Mouse (Mus musculus): ENCODE results near the gene Rnf123.

Rnf123 gene

DNA sequence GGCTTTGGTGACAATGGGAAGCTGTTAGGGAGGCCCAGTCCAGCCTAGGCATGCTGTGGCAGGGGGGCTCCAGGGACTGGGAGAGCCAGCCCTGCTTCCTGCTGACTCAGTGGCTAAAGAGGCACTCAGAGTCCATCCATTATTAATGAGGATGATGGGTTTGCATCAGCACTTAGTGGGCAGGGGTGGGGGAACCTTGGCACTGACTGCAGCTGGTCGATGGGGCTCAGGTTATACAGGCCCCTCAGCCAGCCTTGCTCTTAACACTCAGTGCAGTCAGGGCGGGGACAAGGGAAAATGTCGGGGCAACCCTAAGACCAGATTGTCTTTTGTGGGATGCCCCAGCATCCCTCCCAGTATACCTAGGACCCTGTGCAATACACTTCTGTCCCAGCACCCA, 21.0 kb downstream of the Rnf123 start:
- DNase-seq (ENCODE audit: low spot score) = no peak

DNA sequence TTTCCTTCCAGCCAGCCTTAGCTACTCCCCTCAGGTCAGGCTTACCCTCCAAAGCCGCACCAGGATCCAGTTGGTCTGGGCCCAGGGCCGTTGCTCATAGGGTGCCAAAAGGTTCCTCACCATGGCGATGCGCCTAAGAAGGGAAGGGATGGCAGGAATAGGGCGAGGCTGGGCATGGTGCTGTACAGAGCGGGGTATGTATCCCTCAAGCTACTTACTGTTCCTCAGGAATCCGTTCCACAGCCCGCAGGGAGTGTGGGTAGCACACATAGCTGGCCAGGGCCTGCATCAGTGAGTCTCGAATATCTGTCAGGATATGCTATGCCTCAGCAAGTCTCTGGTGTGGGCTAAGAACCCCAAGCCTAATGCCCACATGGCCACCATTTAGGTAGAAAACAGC, 24.9 kb downstream of the Rnf123 start:
- no peak for DNase-seq (ENCODE audit: low spot score)

DNA sequence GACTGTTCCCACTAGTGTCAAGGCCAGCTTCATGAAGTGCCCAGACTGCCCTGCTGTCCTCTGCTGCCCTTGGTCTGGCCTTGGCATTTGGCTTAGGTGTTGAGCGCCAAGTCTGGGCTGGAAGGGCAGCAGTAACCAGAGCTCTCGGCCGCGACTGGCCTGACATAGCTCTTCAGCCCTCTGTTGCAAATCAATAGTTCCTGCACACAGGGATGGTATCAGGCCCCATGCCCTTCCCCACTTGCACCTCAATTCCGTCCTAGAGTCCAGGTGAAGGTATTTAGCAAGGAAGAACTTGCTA, 25.9 kb downstream of the Rnf123 start:
- no peak for DNase-seq (ENCODE audit: low spot score)

DNA sequence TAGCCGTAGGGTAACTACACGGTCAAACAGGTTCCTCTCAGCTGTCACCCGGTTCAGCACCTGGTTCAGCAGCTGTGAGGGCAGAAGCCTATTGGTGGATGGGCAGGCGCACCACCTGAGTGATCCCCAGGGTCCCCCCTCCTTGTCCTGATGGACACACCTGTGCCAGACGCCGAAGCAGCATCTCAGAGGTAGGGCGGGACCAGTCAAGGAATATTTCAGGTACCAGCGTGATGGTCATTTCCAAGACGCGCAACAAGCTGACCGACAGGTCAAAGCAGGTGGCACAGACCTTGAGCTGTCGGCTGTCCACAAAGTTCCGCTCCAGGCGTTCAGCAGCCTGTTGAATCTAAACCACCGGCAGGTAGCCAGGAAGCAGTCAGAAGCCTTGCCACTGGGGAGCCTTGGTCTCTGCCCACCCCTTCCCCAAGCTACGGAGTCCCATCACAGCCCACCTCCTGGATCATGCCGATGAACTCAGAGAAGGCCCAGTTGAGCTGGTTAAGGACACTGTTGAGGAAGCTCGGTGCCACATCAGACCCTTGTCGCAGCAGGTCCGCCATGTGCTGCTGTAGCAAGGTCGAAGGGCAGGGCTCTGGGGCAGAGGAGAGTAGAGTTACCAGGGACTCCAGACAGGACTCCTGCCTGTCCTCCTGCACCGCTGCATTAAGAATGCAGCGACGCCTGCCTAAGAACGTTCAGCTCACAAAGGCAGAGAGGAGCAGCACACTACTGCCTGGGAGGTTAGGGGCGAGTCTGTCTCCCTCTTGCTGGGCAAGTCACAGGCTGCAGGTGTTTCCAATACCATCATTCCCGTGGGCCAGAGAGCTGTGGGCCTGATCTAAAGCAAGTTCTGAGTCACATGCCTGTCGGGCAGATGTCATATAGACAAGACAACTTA, 26.5 kb downstream of the Rnf123 start:
- DNase-seq (ENCODE audit: low spot score) = no peak

DNA sequence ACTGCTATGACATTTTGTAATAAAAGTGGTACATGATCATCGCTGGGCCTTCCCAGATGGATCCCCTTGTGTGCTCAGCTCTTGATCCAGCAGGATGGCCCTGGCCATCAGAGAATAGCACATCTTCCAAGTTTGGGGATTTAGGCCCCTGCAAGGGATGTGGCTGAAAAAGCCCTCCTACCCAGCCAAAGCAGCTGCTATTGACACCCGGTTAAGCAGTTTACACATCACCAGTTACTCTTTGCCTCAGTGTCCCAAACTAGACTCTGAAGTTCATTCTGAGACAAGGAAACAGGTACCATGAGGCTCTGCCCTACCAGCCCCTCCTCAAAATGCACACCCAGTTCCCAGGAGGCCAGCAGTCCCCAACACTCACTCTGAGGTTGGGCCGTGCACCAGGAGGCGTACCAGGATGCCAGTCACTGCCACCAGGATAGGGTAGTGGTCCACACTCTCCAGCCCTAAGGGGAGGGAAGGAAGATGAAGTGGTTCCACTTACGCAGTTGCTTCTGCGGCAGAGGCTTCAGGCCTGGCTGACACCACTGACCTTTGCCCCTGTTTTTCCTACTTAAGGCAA, 27.4 kb downstream of the Rnf123 start:
- DNase-seq (ENCODE audit: low spot score) = no peak

DNA sequence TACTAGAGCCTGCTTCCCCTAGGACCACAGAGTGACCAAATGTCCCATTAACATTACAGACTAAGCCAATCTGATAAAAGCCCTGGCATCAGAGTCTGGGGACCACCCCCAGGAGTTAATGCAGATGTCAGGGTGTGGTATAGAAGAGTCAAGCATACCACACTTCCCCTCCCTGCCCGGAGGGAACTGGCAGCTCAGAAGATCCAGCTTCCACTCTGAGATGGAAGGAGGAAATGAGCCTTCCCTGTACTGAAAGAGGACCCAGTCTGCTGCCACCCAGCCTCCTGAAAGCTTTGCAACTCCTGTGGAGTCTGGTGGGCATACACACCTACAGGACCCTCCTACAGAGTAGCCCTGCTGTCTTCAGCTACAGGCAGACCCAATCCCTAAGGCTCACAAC, 28.1 kb downstream of the Rnf123 start:
- no peak for DNase-seq (ENCODE audit: low spot score)

DNA sequence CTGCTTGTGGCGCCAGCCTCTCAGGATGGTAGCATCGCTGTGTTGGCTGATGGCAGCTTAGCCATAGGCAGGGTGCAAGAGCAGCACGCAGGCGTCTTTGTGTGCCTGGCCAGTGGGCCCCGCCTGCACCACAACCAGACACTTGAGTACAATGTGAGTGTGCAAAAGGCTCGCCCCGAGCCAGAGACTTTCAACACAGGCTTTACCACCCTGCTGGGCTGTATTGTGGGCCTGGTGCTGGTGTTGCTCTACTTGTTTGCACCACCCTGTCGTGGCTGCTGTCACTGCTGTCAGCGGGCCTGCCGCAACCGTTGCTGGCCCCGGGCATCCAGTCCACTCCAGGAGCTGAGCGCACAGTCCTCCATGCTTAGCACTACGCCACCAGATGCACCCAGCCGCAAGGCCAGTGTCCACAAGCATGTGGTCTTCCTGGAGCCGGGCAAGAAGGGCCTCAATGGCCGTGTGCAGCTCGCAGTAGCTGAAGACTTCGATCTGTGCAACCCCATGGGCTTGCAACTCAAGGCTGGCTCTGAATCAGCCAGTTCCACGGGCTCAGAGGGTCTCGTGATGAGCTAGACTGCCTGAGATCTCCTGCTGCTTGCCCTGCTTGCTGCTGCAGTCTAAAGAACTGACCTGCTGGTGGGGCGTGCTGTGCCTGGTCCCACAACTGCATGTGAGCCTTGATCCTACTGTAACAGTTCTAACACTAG, 28.7 kb downstream of the Rnf123 start:
- no peak for DNase-seq (ENCODE audit: low spot score)

DNA sequence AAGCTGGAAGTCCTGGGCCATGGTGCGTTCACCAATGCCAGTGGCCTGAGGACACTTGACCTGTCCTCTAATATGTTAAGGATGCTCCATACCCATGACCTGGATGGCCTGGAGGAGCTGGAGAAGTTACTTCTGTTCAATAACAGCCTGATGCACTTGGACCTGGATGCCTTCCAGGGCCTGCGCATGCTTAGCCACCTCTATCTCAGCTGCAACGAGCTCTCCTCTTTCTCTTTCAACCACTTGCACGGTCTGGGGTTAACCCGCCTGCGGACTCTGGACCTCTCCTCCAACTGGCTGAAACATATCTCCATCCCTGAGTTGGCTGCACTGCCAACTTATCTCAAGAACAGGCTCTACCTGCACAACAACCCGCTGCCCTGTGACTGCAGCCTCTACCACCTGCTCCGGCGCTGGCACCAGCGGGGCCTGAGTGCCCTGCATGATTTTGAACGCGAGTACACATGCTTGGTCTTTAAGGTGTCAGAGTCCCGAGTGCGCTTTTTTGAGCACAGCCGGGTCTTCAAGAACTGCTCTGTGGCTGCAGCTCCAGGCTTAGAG, 29.4 kb downstream of the Rnf123 start:
- DNase-seq (ENCODE audit: low spot score) = no peak

DNA sequence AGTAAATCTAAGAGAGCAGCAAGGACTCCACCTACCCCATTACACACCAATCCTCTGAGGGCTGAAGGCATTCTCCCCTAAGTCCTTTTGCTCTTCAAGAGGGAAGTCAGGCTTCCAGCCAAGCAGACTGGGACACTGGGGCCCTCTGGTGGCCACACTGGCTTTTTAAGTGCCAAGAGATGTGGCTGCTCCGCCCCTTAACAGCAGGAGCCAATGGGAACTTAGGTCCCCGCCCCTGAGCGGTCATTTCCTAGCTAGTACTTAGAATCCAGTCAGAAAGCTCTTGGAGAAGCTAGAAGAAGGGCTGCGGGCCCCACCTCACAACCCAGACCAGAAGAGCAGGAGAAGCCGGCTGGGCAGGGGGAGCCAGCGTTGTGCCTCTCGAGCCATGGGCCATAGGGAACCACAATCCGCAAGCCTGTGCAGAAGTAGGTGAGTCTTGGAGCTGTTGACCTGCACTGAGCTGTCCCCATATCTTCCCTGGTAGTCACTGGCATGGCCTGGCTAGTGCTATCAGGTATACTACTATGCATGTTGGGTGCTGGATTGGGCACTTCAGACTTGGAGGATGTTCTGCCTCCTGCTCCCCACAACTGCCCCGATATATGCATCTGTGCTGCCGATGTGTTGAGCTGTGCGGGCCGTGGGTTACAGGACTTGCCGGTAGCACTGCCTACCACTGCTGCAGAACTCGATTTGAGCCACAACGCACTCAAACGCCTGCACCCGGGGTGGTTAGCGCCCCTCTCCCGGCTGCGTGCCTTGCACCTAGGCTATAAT, 30.1 kb downstream of the Rnf123 start, which contains the start of gene Amigo3:
Amigo3 (plus strand) TSS at position 275 of the 780 bp plus-strand sequence.
- peak; percentile 98 for DNase-seq (ENCODE audit: low spot score)

DNA sequence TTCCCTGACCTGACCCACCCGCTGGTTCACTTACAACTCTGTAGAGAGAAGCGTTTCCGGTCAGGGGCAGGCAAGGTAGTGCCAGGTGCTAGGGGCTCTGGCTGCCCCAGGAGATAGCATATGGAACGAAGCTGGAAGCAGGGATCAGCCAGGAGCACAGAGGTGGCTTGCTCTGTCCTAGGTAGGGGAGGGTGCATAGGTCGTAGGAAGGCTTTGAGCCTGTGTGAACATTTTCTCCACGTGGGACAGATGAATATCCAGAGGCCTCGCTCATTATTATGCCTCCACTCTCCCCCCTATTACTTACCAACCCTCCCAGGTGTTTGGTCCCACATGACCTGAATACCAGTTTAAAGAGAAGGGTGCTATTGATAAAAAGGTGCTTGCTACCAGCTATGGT, 30.7 kb downstream of the Rnf123 start:
- no peak for DNase-seq (ENCODE audit: low spot score)

DNA sequence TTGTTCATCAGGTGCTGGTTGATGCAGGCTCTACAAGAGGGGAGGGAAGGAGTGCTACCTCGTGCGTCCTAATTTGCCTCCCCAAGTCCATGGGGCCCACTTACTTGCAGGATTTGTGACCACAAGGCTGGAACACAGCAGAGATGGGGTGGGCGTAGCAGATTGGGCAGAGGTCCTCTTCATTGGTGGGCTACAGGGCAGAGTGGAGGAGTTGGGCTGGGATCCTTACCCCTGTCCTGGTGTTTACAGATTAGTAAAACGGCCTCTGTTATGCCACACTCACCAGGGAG, 31.3 kb downstream of the Rnf123 start:
- no peak for DNase-seq (ENCODE audit: low spot score)

DNA sequence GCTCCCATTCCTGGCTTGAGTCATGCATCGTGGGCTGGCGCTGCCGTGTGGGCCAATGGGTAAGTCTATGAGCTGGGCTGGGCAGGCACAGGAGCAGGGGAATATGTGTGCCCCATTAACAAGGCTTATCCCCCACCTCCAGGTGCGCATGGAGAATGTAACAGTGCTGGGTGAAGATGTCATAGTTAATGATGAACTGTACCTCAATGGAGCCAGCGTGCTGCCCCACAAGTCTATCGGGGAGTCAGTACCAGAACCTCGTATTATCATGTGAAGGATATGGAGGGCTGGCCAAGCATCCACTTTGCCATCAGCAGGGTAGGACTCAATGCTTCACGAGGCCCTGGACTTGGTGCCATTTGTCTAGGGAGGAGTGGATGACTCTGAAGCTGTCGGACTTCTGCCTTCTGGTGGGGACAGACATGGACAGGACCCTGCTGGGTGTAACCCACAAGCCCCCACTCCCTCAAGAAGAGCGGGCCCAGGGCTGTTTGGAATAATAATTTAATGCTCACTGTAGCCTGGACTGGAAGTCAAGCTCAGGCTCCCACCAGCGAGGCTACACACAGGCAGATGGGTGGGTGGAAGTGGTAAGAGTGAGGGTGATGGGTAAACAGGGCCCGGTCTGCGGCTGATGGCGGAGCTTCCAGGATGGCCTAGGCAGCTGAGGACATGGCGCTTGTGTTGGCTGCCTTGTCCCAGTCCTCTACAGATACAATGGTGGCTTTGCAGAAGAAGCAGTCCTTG, 31.8 kb downstream of the Rnf123 start:
- DNase-seq (ENCODE audit: low spot score) = no peak

DNA sequence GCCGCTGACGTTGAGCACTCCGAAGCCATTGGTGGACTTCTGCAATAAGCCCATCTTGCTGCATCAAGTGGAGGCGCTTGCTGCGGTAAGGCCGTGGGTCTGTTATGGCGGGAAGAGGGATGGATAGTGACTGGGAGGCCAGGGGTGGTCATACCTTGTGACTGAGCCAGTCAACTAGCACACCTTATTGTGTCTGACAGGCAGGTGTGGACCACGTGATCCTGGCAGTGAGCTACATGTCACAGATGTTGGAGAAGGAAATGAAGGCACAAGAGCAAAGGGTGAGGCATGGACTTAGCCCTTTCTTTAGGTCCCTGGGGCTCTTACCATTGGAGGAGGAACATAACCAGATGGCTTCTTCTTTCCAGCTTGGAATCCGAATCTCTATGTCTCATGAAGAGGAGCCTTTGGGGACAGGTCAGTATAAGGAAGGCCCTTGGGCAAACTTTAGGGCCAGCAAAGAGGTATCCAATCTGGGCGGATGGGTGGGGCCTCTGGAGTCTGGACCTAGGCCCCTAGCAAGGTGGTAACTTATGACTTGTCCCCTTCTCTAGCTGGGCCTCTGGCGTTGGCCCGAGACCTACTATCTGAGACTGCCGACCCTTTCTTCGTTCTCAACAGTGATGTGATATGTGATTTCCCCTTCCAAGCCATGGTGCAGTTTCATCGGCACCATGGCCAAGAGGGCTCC, 33.4 kb downstream of the Rnf123 start:
- DNase-seq (ENCODE audit: low spot score) = no peak

DNA sequence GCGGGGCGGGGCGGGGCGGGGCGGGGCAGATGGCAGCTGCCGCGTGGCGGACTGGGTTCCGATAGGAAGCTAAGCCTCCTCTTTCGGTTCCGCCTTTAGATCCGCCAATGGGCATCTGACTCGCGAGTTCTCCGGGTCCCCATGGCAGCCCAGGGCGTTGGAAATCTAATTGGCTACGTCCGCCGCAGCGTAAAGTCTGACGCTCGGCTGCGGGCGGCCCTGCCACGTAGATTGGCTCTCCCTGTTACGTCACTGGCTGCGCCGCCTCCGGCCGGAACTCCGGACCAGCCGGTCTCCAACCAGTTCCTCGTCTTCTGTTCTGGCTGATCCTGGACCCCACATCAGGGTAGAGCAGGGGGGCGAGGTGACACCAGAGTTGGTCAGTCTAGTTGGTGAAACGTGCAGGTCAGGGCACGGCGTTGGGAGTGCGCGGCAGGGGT, 34.1 kb downstream of the Rnf123 start, which contains the start of gene Gmppb:
Gmppb (plus strand) TSS at position 227 of the 440 bp plus-strand sequence.
- DNase-seq (ENCODE audit: low spot score) = peak; percentile 97

DNA sequence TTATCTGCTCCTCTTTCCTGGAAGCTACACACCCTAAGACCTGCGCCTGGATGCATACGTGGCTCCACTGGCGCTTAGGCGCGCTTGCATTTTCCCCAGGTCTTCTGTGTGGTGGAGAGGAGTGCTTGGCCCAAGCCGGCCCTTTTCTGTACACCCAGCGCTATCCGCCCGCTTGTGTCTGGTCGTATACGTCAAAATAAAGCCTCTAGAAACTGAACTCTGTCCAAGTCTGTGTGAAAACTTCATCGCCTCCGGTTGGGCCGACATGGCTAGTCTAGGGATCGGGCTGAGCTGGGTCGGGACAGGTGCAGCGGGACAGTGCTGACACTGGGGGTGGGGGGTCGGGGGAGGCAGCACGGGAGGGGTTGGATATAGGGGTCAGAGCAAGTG, 34.6 kb downstream of the Rnf123 start:
- no peak for DNase-seq (ENCODE audit: low spot score)

DNA sequence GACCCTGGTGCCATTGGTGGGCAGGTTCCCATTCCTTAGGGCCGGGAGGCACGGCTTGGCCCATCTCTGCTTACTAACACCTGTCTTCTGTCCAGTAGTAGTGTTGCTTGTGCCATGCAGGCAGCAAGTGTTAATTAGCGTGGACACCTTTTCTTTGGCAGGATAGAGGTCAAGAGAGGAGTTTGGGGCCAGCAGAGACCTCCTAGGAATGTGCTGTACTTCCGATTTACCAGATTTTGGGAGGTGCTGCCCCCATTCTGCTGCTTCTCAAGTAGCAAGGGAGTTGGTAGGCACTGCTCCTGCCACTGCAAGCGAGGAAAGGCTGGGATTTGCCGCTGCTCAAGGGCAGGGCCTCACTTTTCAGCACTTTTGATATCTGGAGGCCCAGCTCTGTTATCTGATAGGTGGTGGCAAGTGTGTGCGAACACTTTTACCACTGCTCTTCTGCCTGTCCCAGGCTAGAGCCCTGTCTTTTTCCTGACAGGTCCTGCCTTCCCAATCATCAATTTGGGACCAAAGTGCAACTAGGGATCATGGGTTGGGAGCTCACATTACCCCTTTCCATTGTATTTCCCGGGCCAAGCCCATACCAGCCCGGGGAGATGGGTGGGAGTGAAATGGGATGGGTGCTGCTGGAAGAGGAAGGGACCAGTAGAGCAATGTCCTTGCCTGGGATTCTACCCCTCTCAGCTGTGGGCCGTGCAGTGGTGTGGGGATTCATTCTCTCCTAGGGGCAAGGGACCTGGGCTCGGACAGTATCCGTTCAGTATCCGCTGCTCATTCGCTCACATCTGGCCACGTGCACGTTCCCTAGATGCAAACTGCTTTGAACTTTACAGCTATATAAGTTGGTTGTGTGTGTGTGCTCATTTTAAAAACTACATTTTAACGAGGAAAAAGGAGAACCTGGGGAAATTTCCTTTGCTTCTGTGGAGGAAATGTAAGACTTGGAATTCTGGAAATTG, 35.3 kb downstream of the Rnf123 start:
- DNase-seq (ENCODE audit: low spot score) = no peak

DNA sequence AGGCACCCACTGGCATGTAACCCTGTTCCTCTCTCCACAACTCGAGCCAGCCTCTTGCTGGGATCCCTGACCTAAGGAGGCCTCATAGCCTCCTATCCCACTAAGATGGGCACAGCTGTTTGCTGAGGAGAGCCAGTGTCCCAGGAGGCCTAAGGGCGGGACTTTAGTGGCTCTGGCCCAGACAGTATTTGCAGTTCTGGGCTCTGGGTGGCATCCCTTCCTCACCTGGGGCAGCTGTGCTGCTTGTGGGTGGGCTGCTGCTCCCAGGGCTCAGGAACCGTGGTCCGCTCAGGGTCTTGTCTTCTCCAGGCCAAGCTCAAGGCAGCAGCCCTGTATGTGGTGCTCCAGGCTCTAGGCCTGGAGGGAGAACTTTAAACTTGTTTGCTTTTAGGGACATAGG, 36.6 kb downstream of the Rnf123 start:
- no peak for DNase-seq (ENCODE audit: low spot score)

DNA sequence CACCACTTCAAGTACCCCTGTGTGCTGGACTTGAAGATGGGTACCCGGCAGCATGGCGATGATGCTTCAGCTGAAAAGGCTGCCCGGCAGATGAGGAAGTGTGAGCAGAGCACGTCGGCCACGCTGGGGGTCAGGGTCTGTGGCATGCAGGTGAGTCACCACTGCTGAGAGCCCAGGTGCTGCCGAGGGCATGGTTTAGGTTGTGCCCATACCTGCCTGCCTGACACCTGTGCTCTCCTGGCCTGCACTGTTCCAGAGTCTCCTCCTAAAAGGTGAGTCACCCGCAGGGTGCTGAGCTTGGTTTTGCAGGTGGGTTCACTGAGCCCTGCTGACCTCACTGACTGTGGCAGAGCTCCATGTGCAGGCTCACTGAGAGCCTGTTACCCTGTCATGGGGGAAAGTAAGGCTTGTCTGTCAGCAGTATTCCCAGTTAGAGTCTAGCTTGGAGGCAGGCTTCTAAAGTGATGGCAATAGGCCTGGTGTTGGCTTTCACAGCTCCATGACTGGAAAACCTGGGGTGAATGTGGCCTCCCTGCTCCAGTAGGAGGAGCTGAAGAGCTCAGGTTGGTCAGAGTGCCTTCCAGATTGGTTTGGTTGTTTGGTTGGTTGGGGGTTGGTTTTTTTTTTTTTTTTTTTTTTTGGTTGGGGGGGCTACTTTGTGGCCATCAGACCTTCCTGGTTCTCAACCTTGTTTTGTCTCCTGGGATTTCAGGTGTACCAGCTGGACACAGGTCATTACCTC, 38.2 kb downstream of the Rnf123 start:
- no peak for DNase-seq (ENCODE audit: low spot score)
